Mouse (Mus musculus): Measurements from ENCODE around the gene Wfdc6a.
"Not testable (repeated sequence)": the region's sequence is repeated elsewhere in the genome, so short reads cannot be mapped to it uniquely, and the experiment has no call there.

Gene Wfdc6a

DNA sequence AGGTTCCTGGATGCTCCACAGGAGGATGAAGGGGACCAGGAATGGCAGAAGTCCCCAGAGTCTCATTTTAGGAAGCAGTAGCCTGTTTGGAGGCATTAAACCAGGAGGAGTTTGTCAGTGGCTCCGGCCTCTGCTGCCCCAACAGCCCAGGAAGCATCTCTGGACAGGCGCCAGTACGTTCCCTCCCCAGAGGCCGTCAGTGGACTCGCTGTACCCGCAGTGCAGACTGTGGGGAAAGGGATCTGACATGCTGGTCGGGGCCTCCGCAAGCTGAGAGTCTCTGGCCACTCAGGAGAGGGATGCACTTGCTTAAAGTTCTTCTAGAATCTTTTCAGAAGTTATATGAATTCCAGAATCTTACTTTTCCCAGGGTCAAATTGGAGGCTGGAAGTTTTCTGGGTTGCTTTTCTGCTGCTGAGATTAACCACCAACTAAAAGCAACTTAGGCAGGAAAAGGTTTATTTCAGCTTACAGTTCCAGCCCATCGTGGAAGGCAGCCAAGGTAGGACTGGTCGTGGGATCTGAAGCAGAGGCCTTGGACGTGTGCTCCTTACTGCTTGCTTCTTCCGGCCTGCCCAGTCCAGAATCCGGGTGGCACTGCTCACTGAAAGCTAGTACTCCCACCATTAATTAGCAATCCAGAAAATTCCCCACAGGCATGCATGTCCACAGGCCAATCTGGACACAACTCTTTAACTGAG lies at the start of gene Wfdc6a:
Gene Wfdc6a (minus strand): TSS at position 423 of the 701 bp plus-strand sequence.
- DNase-seq (ENCODE audit: low read depth) = not testable (repeated sequence)

DNA sequence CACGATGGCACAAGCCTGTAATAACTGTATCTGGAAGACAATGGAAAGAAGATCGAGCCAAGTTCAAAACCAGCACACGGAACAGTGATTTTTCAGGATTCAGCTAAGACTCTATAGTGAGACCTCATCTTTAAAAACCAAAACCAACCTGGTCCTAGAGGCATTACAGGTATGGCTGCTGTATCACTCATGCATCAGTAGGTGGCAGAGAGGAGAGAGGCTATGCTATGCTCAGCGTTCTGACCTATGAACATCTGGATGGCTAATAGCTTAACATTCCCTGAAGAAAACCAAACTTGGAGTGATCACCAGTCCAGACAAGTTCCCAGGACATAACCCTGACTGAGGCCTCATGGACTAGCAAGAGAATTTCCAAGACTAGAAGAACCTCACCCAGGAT lies 36.5 kb upstream of the Wfdc6a start:
- no peak for DNase-seq (ENCODE audit: low read depth)

- DNase-seq (ENCODE audit: low read depth) = no peak
These were observed 33.8 kb upstream of the Wfdc6a start for GRCm38 (mm10) chr2:164619050-164619449.

DNA sequence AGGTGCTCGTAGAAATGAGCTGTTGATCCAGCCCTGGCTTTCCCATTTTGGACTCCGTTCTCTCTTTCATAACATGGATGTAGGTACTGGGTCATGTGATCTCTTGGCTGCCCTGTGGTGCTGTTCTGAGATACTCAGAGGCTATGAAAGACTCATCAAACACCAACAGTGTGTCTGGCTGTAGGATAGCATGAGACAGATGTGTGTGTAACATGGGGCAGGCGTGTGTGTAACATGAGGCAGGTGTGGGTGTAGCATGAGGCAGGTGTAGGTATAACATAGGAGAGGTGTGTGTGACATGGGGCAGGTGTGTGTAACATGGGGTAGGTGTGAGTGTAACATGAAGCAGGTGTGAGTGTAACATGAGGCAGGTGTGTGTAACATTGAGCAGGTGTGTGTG lies 30.1 kb upstream of the Wfdc6a start:
- no peak for DNase-seq (ENCODE audit: low read depth)

DNA sequence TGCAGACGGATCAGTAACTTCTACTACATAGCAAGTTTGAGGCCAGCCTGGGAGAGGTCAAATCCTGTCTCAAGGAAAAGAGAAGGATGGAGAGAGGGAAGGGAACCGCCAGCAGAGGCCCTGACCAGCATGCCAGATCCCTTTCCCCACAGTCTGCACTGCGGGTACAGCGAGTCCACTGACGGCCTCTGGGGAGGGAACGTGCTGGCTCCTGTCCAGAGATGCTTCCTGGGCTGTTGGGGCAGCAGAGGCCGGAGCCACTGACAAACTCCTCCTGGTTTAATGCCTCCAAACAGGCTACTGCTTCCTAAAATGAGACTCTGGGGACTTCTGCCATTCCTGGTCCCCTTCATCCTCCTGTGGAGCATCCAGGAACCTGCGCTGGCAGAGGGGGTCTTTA lies 28.2 kb upstream of the Wfdc6a start, which contains the start of the genes Wfdc6b and Wfdc8:
Gene Wfdc6b (plus strand): TSS at position 52 of the 400 bp plus-strand sequence.
Gene Wfdc8 (minus strand): TSS at position 156 of the 400 bp plus-strand sequence.
- DNase-seq (ENCODE audit: low read depth) = not testable (repeated sequence)

DNA sequence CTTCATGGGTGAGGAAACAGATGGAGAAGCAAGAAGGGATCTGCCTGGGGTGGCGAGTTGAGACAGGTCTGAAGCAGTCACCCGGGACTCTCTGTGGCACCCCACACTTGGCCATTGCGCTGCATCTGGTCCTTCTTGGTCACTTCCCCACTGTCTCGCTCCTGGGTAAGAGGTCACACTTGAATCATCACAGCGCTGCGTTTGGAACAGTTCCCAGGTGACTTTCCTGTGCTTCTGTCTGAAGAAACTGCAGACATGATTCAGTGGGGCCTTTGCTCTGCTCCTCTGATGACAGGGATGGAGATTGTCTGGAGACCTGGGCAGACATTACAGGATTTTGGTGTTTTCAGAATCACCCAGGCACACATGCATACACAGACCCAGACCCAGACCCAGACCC lies 23.5 kb upstream of the Wfdc6a start:
- DNase-seq (ENCODE audit: low read depth) = no peak

DNA sequence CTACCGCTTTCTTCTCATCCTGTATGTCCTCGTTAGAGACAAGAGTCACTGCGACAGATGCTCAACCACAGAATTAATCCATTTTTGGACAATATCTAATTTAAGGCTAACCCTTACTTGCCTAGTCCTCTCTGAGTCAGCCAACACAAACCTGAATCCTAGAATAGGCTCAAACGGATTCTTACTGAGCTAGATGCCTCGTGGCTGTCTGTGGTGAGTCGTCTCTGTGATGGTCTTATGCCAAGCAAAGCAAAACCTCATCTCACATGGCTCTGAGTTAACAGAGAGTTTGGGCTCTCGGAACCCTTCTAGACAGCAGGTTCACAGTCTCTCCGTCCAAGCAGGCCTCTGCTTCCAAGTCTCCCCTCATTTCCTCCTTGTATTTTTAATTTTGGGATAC lies 19.2 kb upstream of the Wfdc6a start:
- no peak for DNase-seq (ENCODE audit: low read depth)

DNA sequence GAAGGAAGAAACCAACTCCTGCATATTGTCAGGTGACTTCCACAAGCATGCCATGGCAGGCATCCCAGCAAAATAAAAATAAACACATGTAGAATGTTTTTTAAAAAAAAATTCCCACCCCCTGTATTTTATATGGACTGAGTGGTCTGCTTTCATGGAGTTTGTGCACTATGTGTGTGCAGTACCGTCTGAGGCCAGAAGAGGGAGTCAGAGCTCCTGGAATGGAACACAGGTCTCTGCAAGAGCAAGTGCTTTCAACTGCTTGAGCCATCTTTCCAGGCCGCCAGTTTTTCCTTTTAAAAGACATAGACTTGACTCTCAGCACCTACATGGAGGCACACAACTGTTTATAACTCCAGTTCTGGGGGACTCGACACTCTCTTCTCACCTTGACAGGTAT lies 18.2 kb upstream of the Wfdc6a start:
- DNase-seq (ENCODE audit: low read depth) = no peak

DNA sequence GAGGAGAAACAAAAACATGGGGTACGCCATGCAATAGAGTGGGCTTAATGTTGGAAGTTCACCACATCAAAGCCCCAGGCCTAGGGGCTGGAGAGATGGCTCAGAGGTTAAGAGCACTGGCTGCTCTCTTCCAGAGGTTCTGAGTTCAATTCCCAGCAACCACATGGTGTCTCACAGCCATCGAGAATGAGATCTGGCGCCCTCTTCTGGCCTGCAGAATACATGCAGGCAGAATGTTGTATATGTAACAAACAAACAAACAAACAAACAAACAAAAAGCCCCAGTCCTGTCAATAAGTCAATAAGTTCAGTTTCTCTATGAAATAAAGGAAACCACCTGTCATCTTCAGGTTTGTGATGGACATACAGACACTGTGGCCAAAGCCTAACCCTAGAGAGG lies 14.9 kb upstream of the Wfdc6a start:
- DNase-seq (ENCODE audit: low read depth) = peak; percentile 8

GRCm38 (mm10) chr2:164593494-164593893 lies 8.2 kb upstream of the Wfdc6a start, which contains the start of gene Eppin:
TSS of gene Eppin (minus strand) at chr2:164593594.
- DNase-seq (ENCODE audit: low read depth) = no peak

DNA sequence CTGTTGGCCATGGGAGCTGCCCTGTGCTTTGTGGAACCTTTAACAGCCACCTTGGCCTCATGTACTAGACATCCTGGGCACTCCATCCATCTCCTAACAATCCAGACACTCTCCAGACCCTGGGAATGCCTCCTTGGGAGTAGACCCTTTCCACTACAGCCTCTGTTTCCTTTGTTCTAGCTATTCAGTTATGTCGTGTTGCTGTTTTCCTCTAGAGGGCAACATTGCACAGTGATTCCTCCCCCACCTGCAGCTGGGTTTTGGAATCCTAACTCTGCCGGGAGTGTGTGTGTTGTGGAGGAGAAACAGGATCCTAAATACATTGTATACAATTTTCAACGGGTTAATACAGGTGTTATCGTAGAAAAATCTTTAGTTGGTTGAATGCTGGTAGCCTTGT lies 6.8 kb upstream of the Wfdc6a start:
- peak; percentile 51 for DNase-seq (ENCODE audit: low read depth)

DNA sequence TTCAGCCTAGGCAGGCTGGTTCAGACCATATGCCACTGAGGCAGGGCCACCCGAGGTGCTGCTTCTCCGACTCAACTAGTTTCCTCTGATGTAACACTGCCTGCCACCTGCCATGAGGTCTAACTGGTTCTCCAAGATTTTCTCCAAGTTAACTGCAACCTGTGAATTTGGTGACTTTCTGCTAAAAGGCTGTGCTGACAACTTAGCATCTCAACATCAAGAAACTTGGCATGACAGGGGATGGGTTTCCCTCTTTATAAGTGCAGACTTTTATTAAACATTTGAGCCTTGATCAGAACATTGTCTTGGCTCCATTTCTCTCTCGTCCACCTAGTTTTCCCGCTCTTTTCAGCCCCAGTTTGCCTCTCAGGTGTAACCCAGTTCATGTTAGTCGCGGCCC lies 11.9 kb downstream of the Wfdc6a start, which contains the start of gene Spint3:
Gene Spint3 (minus strand): TSS at position 101 of the 400 bp plus-strand sequence.
- DNase-seq (ENCODE audit: low read depth) = not testable (repeated sequence)

GRCm38 (mm10) chr2:164567460-164567859 lies 17.8 kb downstream of the Wfdc6a start:
- peak; percentile 45 for DNase-seq (ENCODE audit: low read depth)

DNA sequence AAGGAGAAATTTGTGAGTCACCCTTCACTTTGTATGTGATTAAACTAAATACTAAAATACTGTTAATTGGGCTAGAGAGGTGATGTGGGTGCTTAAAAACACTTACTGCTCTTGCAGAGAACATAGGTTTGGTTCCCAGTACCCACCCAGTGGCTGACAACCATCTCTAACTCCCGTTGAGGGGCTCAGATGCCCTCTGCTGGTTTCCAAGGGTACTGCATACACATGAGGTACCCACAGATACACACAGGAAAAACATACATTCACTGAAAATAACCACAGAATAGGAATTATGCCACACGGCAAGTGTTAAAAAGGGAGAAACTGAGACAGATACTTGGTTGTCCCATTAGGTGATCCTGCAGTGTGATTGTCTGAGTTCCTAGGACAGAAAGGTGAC lies 18.2 kb downstream of the Wfdc6a start:
- no peak for DNase-seq (ENCODE audit: low read depth)

DNA sequence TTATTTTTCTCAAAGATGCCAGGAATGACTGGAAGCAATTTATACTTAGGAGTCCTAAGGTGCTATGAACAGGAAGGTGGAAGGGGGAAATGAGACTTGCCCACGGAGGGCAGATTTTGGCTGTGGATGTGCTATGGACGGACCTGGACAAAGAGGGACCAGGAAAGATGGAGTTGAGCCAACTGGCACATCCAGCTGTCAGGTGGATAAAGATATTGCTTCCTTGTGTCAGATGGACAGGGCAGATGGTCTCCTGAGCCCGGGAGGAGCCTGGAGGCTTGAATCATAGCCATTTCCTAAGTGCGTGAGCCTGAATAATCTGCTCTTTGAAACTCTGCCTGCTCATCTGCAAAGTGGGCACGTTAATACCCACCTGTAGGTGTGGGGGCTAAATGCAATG lies 20.9 kb downstream of the Wfdc6a start:
- DNase-seq (ENCODE audit: low read depth) = no peak

- DNase-seq (ENCODE audit: low read depth) = peak; percentile 44
These were observed 21.8 kb downstream of the Wfdc6a start for GRCm38 (mm10) chr2:164563339-164564038.

DNA sequence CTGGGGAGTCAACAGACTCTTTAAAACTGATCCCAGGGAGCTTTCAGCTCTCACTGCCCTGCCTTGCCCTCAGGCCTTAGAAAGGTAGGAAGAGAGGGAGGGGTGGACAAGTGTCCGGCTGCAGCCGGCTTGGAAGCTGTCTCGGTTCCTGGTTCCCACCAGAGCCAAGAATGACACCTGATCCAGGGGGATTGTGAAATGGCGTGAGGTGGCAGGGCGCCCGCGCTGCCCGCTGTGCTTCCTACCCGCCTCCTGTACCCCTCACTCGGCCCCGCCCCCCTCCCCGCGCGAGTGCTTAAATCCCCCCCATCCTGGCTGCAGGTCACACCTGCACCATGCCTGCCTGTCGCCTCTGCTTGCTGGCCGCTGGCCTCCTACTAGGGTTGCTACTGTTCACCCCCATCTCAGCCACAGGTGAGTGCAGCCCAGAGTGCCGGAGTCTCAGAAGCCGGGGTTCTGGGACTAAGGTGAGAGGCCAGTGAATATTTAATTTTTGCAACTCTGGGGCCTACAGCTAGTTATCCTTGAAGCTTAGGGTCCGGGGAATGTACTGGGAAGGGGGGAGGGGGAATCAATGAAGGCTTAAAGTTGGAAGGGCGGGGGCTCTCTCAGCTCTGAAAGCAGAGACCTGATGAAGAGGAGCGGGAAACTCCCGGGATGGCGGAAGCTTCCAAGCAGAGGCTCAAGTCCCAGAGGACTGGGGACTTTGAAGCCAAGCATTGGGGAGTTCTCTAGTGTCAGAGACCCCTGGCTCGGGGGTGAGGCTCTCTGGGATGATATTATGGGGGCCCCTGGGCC lies 22.7 kb downstream of the Wfdc6a start, which contains the start of gene Wfdc2:
Gene Wfdc2 (plus strand): TSS at position 23 of the 798 bp plus-strand sequence.
- no peak for DNase-seq (ENCODE audit: low read depth)

GRCm38 (mm10) chr2:164560106-164560505 lies 25.1 kb downstream of the Wfdc6a start:
- DNase-seq (ENCODE audit: low read depth) = no peak

DNA sequence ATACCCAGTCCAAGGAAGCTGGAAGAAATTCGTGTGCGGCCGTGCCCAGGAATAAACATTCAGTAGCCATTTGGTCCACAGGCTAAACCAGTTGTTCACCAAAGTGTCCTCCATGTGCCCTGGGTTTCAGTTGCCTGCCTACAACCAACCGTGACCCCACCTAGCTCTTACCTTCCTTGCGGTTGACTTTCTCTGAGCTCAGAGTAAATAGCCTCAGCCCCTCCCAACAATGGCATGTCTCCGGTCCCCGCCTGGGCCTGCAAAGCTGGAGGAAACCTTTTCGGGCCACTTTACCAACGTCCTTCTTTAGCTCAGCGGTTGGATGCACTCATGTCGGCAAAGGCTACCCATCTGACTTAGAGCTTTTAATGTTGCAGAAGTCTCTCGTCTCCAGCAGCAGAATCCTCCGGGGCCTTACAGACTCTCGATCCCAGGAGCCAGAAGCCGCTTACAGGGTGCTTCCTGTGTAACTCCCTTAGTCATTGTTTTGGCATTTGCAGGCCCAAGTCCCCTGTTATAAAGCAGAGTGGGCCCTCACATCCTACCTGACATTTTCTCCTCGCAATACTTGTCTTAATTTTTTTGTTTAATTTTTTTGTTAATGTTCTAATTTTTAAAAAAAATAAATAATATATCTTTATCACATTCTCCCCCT lies 26.1 kb downstream of the Wfdc6a start:
- peak; percentile 45 for DNase-seq (ENCODE audit: low read depth)

- DNase-seq (ENCODE audit: low read depth) = no peak
These were observed 26.8 kb downstream of the Wfdc6a start for GRCm38 (mm10) chr2:164558426-164558825.

GRCm38 (mm10) chr2:164551502-164551901 lies 33.7 kb downstream of the Wfdc6a start:
- no peak for DNase-seq (ENCODE audit: low read depth)

GRCm38 (mm10) chr2:164550895-164551269 lies 34.4 kb downstream of the Wfdc6a start:
- DNase-seq (ENCODE audit: low read depth) = no peak
